Mouse (Mus musculus) splenic B cell, adult 2 months (primary cell): Measurements from ENCODE around the gene Hoxa4.

Experiments
- DNase-seq: peaks from one replicate; pipeline ENCODE4 v3.0.0-alpha.2; 2011; ENCODE audit warnings: low read depth, low spot score
- H3K27me3 ChIP-seq: 2 replicates; pipeline ENCODE4 v1.6.1; 2012; ENCODE audit warnings: mild to moderate bottlenecking, low read length, moderate library complexity, mixed read lengths; ENCODE audit not compliant: control insufficient read depth, poor library complexity, insufficient read depth, severe bottlenecking
- H3K36me3 ChIP-seq: 2 replicates; pipeline ENCODE4 v1.6.1; 2012; ENCODE audit warnings: mild to moderate bottlenecking, low read length, moderate library complexity, mixed read lengths; ENCODE audit not compliant: control insufficient read depth, poor library complexity, insufficient read depth, severe bottlenecking

Gene Hoxa4

GRCm38 (mm10) chr6:52190906-52191810 is at the start of gene Hoxa4:
Gene Hoxa4 (minus strand): TSS chr6:52191753.
- no peak for DNase-seq
- Histone ChIP-seq H3K36me3 (no peaks in the 10 kb centered on the region), H3K27me3 (no peaks in the 10 kb centered on the region)

- H3K36me3 ChIP-seq, result no peaks in the 10 kb centered on the region
- no peaks in the 10 kb centered on the region; the same call in none of the 2 replicates for H3K27me3 ChIP-seq
- DNase-seq, result no peak
Observed at GRCm38 (mm10) chr6:52241001-52241621, 49.6 kb upstream of the Hoxa4 start.

- peak; percentile 82 for DNase-seq
- no peaks in the 10 kb centered on the region for H3K36me3 ChIP-seq
- no peaks in the 10 kb centered on the region; the same call in none of the 2 replicates for H3K27me3 ChIP-seq
Observed at GRCm38 (mm10) chr6:52240389-52241000, 48.9 kb upstream of the Hoxa4 start, which contains the start of gene Hoxa10. Gene Hoxa10 (minus strand): TSS chr6:52240854.

- peaks cover under 1% of the 10 kb centered on the region for H3K27me3 ChIP-seq
- DNase-seq, result no peak
- no peaks in the 10 kb centered on the region for H3K36me3 ChIP-seq
Observed at GRCm38 (mm10) chr6:52239625-52240388, 48.3 kb upstream of the Hoxa4 start.

GRCm38 (mm10) chr6:52238976-52239375 is 47.4 kb upstream of the Hoxa4 start:
- peaks cover 4% of the 10 kb centered on the region for H3K27me3 ChIP-seq
- no peaks in the 10 kb centered on the region for H3K36me3 ChIP-seq
- DNase-seq, result no peak

- no peaks in the 10 kb centered on the region for H3K36me3 ChIP-seq
- peaks cover 4% of the 10 kb centered on the region for H3K27me3 ChIP-seq
- DNase-seq, result no peak
Observed at GRCm38 (mm10) chr6:52238155-52238545, 46.6 kb upstream of the Hoxa4 start.

- DNase-seq, result no peak
- Histone ChIP-seq H3K27me3 (peaks cover 4% of the 10 kb centered on the region), H3K36me3 (no peaks in the 10 kb centered on the region)
Observed at GRCm38 (mm10) chr6:52237346-52238154, 46.0 kb upstream of the Hoxa4 start.

- Histone ChIP-seq H3K27me3 (peaks cover 8% of the 10 kb centered on the region), H3K36me3 (no peaks in the 10 kb centered on the region)
- DNase-seq, result no peak
Observed at GRCm38 (mm10) chr6:52236806-52237205, 45.3 kb upstream of the Hoxa4 start.

- Histone ChIP-seq H3K27me3 (peaks cover 8% of the 10 kb centered on the region), H3K36me3 (no peaks in the 10 kb centered on the region)
- no peak for DNase-seq
Observed at GRCm38 (mm10) chr6:52235866-52236265, 44.3 kb upstream of the Hoxa4 start.

- Histone ChIP-seq H3K36me3 (no peaks in the 10 kb centered on the region), H3K27me3 (peaks cover 8% of the 10 kb centered on the region)
- DNase-seq, result no peak
Observed at GRCm38 (mm10) chr6:52235267-52235666, 43.7 kb upstream of the Hoxa4 start.

- DNase-seq, result no peak
- H3K36me3 ChIP-seq, result no peaks in the 10 kb centered on the region
- peaks cover 8% of the 10 kb centered on the region for H3K27me3 ChIP-seq
Observed at GRCm38 (mm10) chr6:52234428-52235140, 43.0 kb upstream of the Hoxa4 start.

GRCm38 (mm10) chr6:52233546-52234427 is 42.2 kb upstream of the Hoxa4 start:
- Histone ChIP-seq H3K27me3 (peaks cover 10% of the 10 kb centered on the region), H3K36me3 (no peaks in the 10 kb centered on the region)
- peak; percentile 39 for DNase-seq
